Mouse (Mus musculus) ES-Bruce4 (cell line): Measurements from ENCODE around the gene Galntl6.

Source experiments
- CTCF ChIP-seq: IDR thresholded peaks from one replicate; pipeline ENCODE4 v1.8.1; 2011; ENCODE audit warnings: low read depth, low read length
- EP300 ChIP-seq: IDR thresholded peaks from 2 replicates; pipeline ENCODE4 v1.6.1; 2011; ENCODE audit warnings: low read depth, low read length; ENCODE audit not compliant: insufficient read depth
- POLR2A ChIP-seq: IDR thresholded peaks from one replicate; pipeline ENCODE4 v1.8.1; 2011; ENCODE audit warnings: low read length; ENCODE audit not compliant: insufficient read depth

GRCm38 (mm10) chr8:57805094-57805493 is 1107.3 kb downstream of the Galntl6 start:
- no peak for TF ChIP-seq CTCF
- TF ChIP-seq EP300 = no peak
- TF ChIP-seq POLR2A = no peak
